19 mouse cellular contexts compared by ENCODE assay signal in the genomic region with DNA sequence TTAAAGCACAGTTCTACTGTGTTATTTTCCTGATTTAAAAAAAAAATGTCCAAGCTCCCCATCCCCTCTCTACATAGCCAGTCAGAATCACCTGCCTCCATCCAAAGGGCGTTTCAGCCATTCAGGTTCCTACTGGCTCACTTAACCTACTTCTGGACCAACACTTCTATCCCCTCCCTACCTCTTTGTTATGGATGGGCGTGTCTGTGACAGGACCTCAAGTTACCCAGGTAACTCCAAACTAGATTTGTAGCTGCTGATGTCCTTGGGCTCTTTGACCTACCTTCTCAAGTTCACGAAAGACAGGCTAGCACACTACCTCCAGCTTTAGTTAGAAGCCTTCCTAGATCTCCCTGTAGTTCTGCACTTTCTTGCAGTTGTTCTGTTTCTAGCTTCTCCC. TPM values are rescaled to one million over a fixed set of nuclear protein-coding genes. Genes with fewer than 3 reads are reported as not detected.
"Had no signal": no experiment of that assay in that cellular context is flagged by ENCODE, and none has a peak within 500 bp of the region (broad histone marks: within the 10 kb centered on the region; RNA-seq: fewer than 3 reads in every experiment).

No protein-coding gene starts in this region.

- DNase-seq: liver, postnatal 0 days; lung, adult 2 months; lung, postnatal 14 days; lung, postnatal 36 days; right cerebral cortex, postnatal 14 days; spleen, adult 18-20 months; thymus, adult 18-20 months; thymus, postnatal 25 days; thymus, postnatal 4 days had no signal

- H3K27ac ChIP-seq: lung, embryonic 15.5 days; macrophage; midbrain, embryonic 13.5 days; midbrain, embryonic 15.5 days; neural tube, embryonic 12.5 days had no signal

- H3K4me3 ChIP-seq: lung, embryonic 15.5 days; megakaryocyte, embryonic 14.5 days; midbrain, embryonic 13.5 days; midbrain, embryonic 15.5 days; neural tube, embryonic 12.5 days had no signal

RNA-seq across cellular contexts. Expression of gene Ampd1, which starts 12.2 kb away (rescaled TPM):
- total RNA-seq: megakaryocyte progenitor cell, adult 5-6 weeks; midbrain, postnatal 0 days; monocyte, adult 5-6 weeks had no signal
- polyA plus RNA-seq: liver, postnatal 0 days; macrophage; midbrain, embryonic 13.5 days; midbrain, embryonic 15.5 days; midbrain, postnatal 0 days; stomach, embryonic 14.5 days had no signal
